Mouse (Mus musculus) bone marrow macrophage, adult 2 months (primary cell): ENCODE measurements around the gene Susd1. TPM values are rescaled to one million over a fixed set of nuclear protein-coding genes. Genes with fewer than 3 reads are reported as not detected.

Experiments used
- H3K27ac ChIP-seq: 2 replicates; pipeline ENCODE4 v1.5.1; 2012; ENCODE audit warnings: low read depth, low read length; ENCODE audit not compliant: insufficient read depth
- H3K4me1 ChIP-seq: 2 replicates; pipeline ENCODE4 v1.6.1; 2012; ENCODE audit warnings: low read length; ENCODE audit not compliant: control insufficient read depth, insufficient read depth
- H3K4me3 ChIP-seq: 2 replicates; pipeline ENCODE4 v1.5.1; 2012; ENCODE audit warnings: mild to moderate bottlenecking, low read length, moderate library complexity; ENCODE audit not compliant: insufficient read depth
- CTCF ChIP-seq: IDR thresholded peaks from 2 replicates; pipeline ENCODE4 v1.5.1; 2012; ENCODE audit warnings: low read depth, mild to moderate bottlenecking, low read length, moderate library complexity
- POLR2A ChIP-seq: IDR thresholded peaks from 2 replicates; pipeline ENCODE4 v1.6.1; 2012; ENCODE audit warnings: mild to moderate bottlenecking, low read depth, low read length, borderline replicate concordance
- polyA plus RNA-seq: library from polyadenylated mRNA; stranded (reverse); fragments of >200 nt; gene quantifications from 2 replicates; pipeline ENCODE4 v1.2.4, GENCODE M21; 2012; ENCODE audit not compliant: missing spikeins, insufficient read depth, insufficient read length

The Susd1 gene
- polyA plus RNA-seq, 1 experiment = 18.1 TPM

DNA sequence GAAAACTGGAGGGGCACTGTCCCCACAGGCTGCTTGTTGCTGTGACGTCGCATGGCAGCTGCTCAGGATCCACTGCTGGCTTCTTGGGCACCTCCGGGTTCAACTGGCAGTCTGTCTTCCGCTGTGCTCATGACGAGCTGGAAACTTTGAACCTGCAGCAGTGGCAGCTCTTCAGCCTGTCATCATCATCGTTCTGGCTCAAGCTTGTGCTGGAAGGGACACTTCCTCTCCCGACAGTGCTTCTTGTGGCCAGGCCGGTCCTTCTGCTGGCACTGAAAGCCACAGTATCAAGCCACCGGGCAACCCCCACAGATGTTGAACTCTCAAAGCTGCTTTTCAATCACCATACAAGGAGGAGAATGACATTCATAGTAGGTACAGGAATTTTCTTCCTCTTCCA is 70.3 kb downstream of the Susd1 start:
- Histone ChIP-seq H3K4me1 (peaks cover 59% of the 10 kb centered on the region), H3K4me3 (no peak overlapping the region), H3K27ac (peak overlapping the region; percentile 30; the same call in 1 of the 2 replicates)
- TF ChIP-seq CTCF (no peak), POLR2A (no peak)

DNA sequence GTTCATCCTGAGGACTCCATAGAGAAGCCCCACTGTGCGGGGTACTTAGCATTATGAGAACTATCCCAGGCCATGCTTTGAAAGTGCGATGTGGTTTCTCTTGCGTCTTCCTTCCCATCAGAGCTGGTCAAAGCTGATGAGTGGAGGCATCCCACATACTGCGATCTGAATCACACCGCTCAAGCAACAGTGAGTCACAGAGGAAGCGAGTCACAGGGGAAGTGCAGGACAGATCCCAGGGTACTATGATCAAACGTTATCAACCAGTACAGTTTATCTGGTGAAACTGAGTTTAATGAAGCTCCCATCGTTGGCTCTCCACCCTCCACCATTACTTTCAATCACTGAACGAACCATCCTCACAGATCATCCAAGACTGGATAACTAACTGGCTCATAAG is 72.2 kb downstream of the Susd1 start:
- TF ChIP-seq POLR2A (no peak), CTCF (no peak)
- H3K27ac ChIP-seq = peak overlapping the region; percentile 51
- peaks cover 62% of the 10 kb centered on the region for H3K4me1 ChIP-seq
- peak overlapping the region; percentile 4; the same call in 1 of the 2 replicates for H3K4me3 ChIP-seq

DNA sequence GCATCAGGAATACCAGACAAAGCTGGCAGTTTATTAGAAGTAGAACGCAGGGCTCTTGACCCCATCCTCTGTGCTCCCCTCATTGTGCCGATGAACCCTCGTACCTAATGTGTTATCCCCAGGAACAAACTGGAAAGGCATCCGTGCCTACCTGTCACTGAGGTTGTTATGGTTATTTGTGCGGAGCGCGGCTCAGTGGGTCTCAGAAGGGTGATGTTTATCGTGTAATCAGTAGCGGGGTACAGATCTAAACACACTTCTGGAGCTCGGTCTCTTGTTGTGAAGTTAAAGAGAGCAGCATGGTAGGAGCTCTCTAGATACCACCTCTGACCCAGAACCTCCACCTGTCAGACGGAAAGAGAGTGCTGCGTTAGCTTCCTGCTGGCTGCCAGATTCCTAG is 72.9 kb downstream of the Susd1 start:
- H3K27ac ChIP-seq = peak overlapping the region; percentile 50
- H3K4me1 ChIP-seq = peaks cover 64% of the 10 kb centered on the region
- H3K4me3 ChIP-seq = no peak overlapping the region
- TF ChIP-seq CTCF = no peak
- TF ChIP-seq POLR2A = no peak

- TF ChIP-seq CTCF (no peak), POLR2A (no peak)
- Histone ChIP-seq H3K4me1 (peaks cover 66% of the 10 kb centered on the region), H3K4me3 (no peak overlapping the region), H3K27ac (peak overlapping the region; percentile 64)
Measured at GRCm38 (mm10) chr4:59364229-59365173, 73.9 kb downstream of the Susd1 start.

- Histone ChIP-seq H3K4me1 (peaks cover 61% of the 10 kb centered on the region), H3K27ac (peak overlapping the region; percentile 96), H3K4me3 (no peak overlapping the region)
- TF ChIP-seq CTCF = no peak
- no peak for TF ChIP-seq POLR2A
Measured at GRCm38 (mm10) chr4:59363041-59363440, 75.4 kb downstream of the Susd1 start.

DNA sequence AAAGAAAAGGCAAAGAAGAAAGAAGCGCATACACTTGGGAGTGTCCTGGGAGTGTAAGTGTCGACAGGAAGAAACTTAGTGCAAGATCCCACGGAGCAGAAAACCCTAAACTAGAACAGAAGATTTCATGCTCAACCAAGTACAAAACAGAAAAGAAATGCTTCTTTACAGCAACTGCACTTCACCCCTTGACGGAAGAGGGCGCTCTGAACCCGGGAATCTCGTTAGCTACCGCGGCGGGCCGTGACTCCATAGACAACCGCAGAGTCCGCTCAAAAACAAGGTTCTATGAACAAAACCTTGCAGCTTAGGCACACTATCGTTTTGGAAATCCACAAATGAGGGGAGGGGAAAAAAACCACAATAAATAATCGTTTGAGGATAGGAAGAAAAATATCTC is 77.7 kb downstream of the Susd1 start:
- no peak overlapping the region for H3K4me3 ChIP-seq
- TF ChIP-seq POLR2A (no peak), CTCF (peak; percentile 83)
- H3K27ac ChIP-seq = peak overlapping the region; percentile 25; the same call in 1 of the 2 replicates
- peaks cover 43% of the 10 kb centered on the region for H3K4me1 ChIP-seq

GRCm38 (mm10) chr4:59359921-59360320 is 78.5 kb downstream of the Susd1 start:
- Histone ChIP-seq H3K27ac (no peak overlapping the region), H3K4me3 (no peak overlapping the region), H3K4me1 (peaks cover 36% of the 10 kb centered on the region)
- TF ChIP-seq CTCF (no peak), POLR2A (no peak)

DNA sequence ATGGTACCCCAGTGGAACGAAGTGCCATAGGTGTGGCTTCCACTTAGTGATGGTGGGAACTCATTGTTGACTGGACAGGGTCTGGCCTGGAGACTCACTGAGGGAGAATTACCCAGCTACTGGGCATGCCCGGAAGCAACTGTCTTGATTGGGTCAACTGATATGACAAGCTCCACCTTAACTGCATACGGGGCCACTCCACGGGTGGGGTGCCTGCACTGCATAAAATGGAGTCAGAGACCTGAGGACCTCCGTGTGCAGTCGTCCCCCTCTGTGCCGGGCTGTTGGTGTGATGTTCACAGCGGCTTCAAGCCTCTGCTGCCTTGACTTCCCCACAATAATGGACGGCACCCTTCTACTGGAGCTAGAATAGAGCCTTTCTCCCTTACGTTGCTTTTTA is 79.5 kb downstream of the Susd1 start:
- Histone ChIP-seq H3K4me1 (peaks cover 30% of the 10 kb centered on the region), H3K27ac (no peak overlapping the region), H3K4me3 (no peak overlapping the region)
- no peak for TF ChIP-seq CTCF
- TF ChIP-seq POLR2A = no peak

DNA sequence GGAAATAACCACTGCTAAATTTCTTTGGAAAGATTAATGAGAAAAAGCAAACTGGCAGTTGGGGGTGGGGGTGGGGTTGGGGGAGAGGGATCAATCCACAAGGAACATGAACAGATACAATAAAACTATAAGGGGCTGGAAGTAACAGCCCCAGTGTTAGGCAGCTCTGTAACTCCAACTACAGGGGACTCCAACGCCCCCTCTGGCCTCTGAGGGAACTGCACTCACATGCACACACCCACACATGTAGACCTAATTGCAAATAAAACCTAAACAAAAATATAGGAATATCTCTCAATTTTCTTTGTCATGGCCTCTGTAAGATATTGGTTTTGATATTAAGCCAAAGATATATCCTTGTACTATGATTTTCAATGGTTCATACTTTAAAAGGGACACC is 83.0 kb downstream of the Susd1 start:
- Histone ChIP-seq H3K4me3 (no peak overlapping the region), H3K4me1 (peaks cover 21% of the 10 kb centered on the region), H3K27ac (no peak overlapping the region)
- TF ChIP-seq CTCF = peak; percentile 27; the same call in 1 of the 2 replicates
- no peak for TF ChIP-seq POLR2A

DNA sequence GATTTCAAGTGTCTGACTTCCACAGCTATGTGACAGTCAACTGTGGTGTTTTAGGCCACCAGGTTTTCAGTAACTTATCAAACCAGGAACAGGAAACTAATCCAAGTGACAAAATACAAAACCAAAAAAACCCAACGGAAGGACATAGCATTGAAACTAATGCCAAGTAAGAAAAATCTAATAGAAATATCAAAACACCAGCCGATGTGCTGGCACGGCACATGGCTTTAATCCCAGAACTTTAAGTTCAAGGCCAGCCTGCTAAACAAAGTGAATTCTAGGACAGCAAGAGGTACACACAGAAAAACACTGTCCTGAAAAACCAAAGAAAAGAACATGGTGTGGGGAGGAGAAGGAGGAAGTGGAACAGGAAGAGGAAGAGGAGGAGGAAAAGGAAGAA is 83.8 kb downstream of the Susd1 start:
- Histone ChIP-seq H3K4me1 (peaks cover 22% of the 10 kb centered on the region), H3K27ac (no peak overlapping the region), H3K4me3 (no peak overlapping the region)
- TF ChIP-seq CTCF (no peak), POLR2A (no peak)
